10 mouse cellular contexts compared by ENCODE assay signal in the genomic region with DNA sequence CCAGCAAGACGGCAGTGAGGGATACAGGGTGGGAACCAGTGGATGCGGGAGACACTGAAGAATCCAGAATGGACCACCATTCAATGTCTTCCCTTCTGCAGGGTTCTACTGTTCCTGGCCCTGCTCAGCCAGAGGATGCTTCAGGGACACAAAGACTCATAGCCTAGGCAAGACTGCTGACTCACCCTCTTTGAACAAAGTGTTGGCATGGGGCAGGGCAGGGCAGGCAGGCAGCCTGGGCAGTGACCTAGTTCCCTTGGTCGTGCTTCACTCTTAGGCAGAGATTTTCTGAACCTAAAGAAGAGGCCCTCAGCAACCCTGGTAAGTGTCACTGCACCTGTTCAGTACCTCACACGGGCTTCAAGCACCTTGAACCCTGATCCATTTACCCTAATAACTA. TPM values are rescaled to one million over a fixed set of nuclear protein-coding genes. Genes with fewer than 3 reads are reported as not detected.
DNase-seq lines count a peak whose midpoint lies in the region; ATAC-seq and TF ChIP-seq lines count a peak whose summit lies in the region.
"Had no signal": no experiment of that assay in that cellular context is flagged by ENCODE, and none has a peak within 500 bp of the region (broad histone marks: within the 10 kb centered on the region; RNA-seq: fewer than 3 reads in every experiment).

No protein-coding gene starts in this region.

- no peak for DNase-seq in left cerebral cortex, adult 2 months (ENCODE audit: extremely low spot score in 1 of 2, low spot score in 2 of 2)
- no peak for DNase-seq in left cerebral cortex, postnatal 36 days (ENCODE audit: low spot score in 2 of 2)
- DNase-seq in testis, postnatal 14 days (ENCODE audit: low spot score), result no peak
- no peak for DNase-seq in spleen, postnatal 36 days (ENCODE audit: low spot score in 2 of 2)

- intact Hi-C loops in left cerebral cortex, adult 2 months (cut with DNase I), result no loop called here
- intact Hi-C loops in left cerebral cortex, postnatal 36 days (cut with DNase I), result no loop called here

- H3K27ac ChIP-seq in left cerebral cortex, adult 2 months, result peak overlapping the region; percentile 72
- H3K27ac ChIP-seq in bone marrow macrophage, adult 2 months (ENCODE audit: insufficient read depth, low read depth, low read length), result peak overlapping the region; percentile 67
- H3K27ac ChIP-seq: embryonic facial prominence, embryonic 13.5 days; lung, embryonic 15.5 days had no signal

- no peak for TF ChIP-seq CTCF in left cerebral cortex, adult 2 months (IDR thresholded peaks at IDR 0.05)
- no peak for TF ChIP-seq CTCF in bone marrow macrophage, adult 2 months (IDR thresholded peaks at IDR 0.05; ENCODE audit: low read depth, low read length)

- peaks cover 45% of the 10 kb centered on the region for H3K4me1 ChIP-seq in bone marrow macrophage, adult 2 months (ENCODE audit: control insufficient read depth, insufficient read depth, low read length)
- H3K4me1 ChIP-seq: embryonic facial prominence, embryonic 13.5 days had no signal

- peak; percentile 68 for ATAC-seq in erythroid progenitor cell, adult 5-6 weeks (replicated peaks; ENCODE audit: low FRiP score, poor library complexity, severe bottlenecking)
- ATAC-seq in megakaryocyte progenitor cell, adult 5-6 weeks (replicated peaks; ENCODE audit: poor library complexity), result 0 out of 2 replicates have a peak, but pooled peaks have one; percentile 23

- no peak overlapping the region for H3K4me3 ChIP-seq in left cerebral cortex, adult 2 months
- peak overlapping the region; percentile 19 for H3K4me3 ChIP-seq in bone marrow macrophage, adult 2 months (ENCODE audit: insufficient read depth, low read length)
- H3K4me3 ChIP-seq: embryonic facial prominence, embryonic 13.5 days; lung, embryonic 15.5 days had no signal

- no peak for TF ChIP-seq POLR2A in bone marrow macrophage, adult 2 months (IDR thresholded peaks at IDR 0.05; ENCODE audit: borderline replicate concordance, low read depth, low read length)

RNA-seq across cellular contexts. Expression of a gene that starts 7.7 kb away (rescaled TPM):
- 10 to 100 TPM; 46.4 to 47.2 TPM for total RNA-seq in left cerebral cortex, adult 2 months (2021)
- total RNA-seq in left cerebral cortex, postnatal 36 days (2021), result 10 to 100 TPM; 46.1 to 58.0 TPM
- polyA plus RNA-seq in bone marrow macrophage, adult 2 months (2012; ENCODE audit: insufficient read depth, insufficient read length, missing spikeins), result 30.0 and 32.8 TPM in 2 replicates
- 2.2 and 2.5 TPM in 2 replicates for total RNA-seq in erythroid progenitor cell, adult 5-6 weeks (2015; ENCODE audit: low replicate concordance)
- total RNA-seq in erythroid progenitor cell, adult 5-6 weeks (2017; ENCODE audit: low replicate concordance), result 0.98 and 3.2 TPM in 2 replicates
- 7.9 and 8.5 TPM in 2 replicates for total RNA-seq in megakaryocyte progenitor cell, adult 5-6 weeks (2015)
- total RNA-seq in megakaryocyte progenitor cell, adult 5-6 weeks (2017), result 10.4 and 12.0 TPM in 2 replicates

RNA-seq across cellular contexts. Expression of a gene that starts 31.2 kb away (rescaled TPM):
- 1 to 10 TPM; 1.7 TPM for total RNA-seq in left cerebral cortex, adult 2 months (2021)
- total RNA-seq in left cerebral cortex, postnatal 36 days (2021), result 1 to 10 TPM; 1.4 to 1.5 TPM
- 0.84 and 1.4 TPM in 2 replicates for polyA plus RNA-seq in bone marrow macrophage, adult 2 months (2012; ENCODE audit: insufficient read depth, insufficient read length, missing spikeins)
- total RNA-seq in erythroid progenitor cell, adult 5-6 weeks (2015; ENCODE audit: low replicate concordance), result not detected in 2 replicates
- total RNA-seq in erythroid progenitor cell, adult 5-6 weeks (2017; ENCODE audit: low replicate concordance), result 0.26 and 1.7 TPM in 2 replicates
- total RNA-seq in megakaryocyte progenitor cell, adult 5-6 weeks (2015), result 0.37 and 1.1 TPM in 2 replicates
- 0.12 and 0.54 TPM in 2 replicates for total RNA-seq in megakaryocyte progenitor cell, adult 5-6 weeks (2017)

RNA-seq across cellular contexts. Expression of a gene that starts 32.9 kb away (rescaled TPM):
- total RNA-seq in left cerebral cortex, adult 2 months (2021), result 100 to 1,000 TPM in 1 of 2 experiments, 10 to 100 TPM in 1; 96.5 to 118 TPM
- 100 to 1,000 TPM; 106 to 120 TPM for total RNA-seq in left cerebral cortex, postnatal 36 days (2021)
- 51.1 and 53.4 TPM in 2 replicates for polyA plus RNA-seq in bone marrow macrophage, adult 2 months (2012; ENCODE audit: insufficient read depth, insufficient read length, missing spikeins)
- 1,618 and 1,746 TPM in 2 replicates for total RNA-seq in erythroid progenitor cell, adult 5-6 weeks (2015; ENCODE audit: low replicate concordance)
- 1,554 and 1,638 TPM in 2 replicates for total RNA-seq in erythroid progenitor cell, adult 5-6 weeks (2017; ENCODE audit: low replicate concordance)
- 53.3 and 56.3 TPM in 2 replicates for total RNA-seq in megakaryocyte progenitor cell, adult 5-6 weeks (2015)
- total RNA-seq in megakaryocyte progenitor cell, adult 5-6 weeks (2017), result 41.6 and 41.8 TPM in 2 replicates

RNA-seq across cellular contexts. Expression of a gene that starts 32.9 kb away (rescaled TPM):
- total RNA-seq in left cerebral cortex, adult 2 months (2021), result under 1 TPM; 0.20 to 0.87 TPM
- under 1 TPM in 1 of 2 experiments, not detected in 1; 0.30 TPM for total RNA-seq in left cerebral cortex, postnatal 36 days (2021)
- not detected in 2 replicates for polyA plus RNA-seq in bone marrow macrophage, adult 2 months (2012; ENCODE audit: insufficient read depth, insufficient read length, missing spikeins)
- 13.7 and 13.8 TPM in 2 replicates for total RNA-seq in erythroid progenitor cell, adult 5-6 weeks (2015; ENCODE audit: low replicate concordance)
- 13.7 and 18.9 TPM in 2 replicates for total RNA-seq in erythroid progenitor cell, adult 5-6 weeks (2017; ENCODE audit: low replicate concordance)
- total RNA-seq in megakaryocyte progenitor cell, adult 5-6 weeks (2015), result not detected in 2 replicates
- not detected in 2 replicates for total RNA-seq in megakaryocyte progenitor cell, adult 5-6 weeks (2017)
- total RNA-seq: gastrocnemius, postnatal 4 days had no signal
- polyA plus RNA-seq: embryonic facial prominence, embryonic 13.5 days had no signal

RNA-seq across cellular contexts. Expression of a gene that starts 36.9 kb away (rescaled TPM):
- 10 to 100 TPM; 37.8 to 38.1 TPM for total RNA-seq in left cerebral cortex, adult 2 months (2021)
- 10 to 100 TPM; 33.3 to 36.4 TPM for total RNA-seq in left cerebral cortex, postnatal 36 days (2021)
- 16.1 and 17.0 TPM in 2 replicates for polyA plus RNA-seq in bone marrow macrophage, adult 2 months (2012; ENCODE audit: insufficient read depth, insufficient read length, missing spikeins)
- 10.1 and 17.3 TPM in 2 replicates for total RNA-seq in erythroid progenitor cell, adult 5-6 weeks (2015; ENCODE audit: low replicate concordance)
- total RNA-seq in erythroid progenitor cell, adult 5-6 weeks (2017; ENCODE audit: low replicate concordance), result 7.1 and 7.7 TPM in 2 replicates
- 34.3 and 39.1 TPM in 2 replicates for total RNA-seq in megakaryocyte progenitor cell, adult 5-6 weeks (2015)
- total RNA-seq in megakaryocyte progenitor cell, adult 5-6 weeks (2017), result 15.4 and 22.3 TPM in 2 replicates

Comparison
In these comparisons a context has a peak if more than half of its experiments do, and no peak if none do; other contexts are left out.
1. RNA of a gene that starts 32.9 kb away (total RNA-seq): 1,554 to 1,746 TPM in erythroid progenitor cell, adult 5-6 weeks; 106 to 120 TPM in left cerebral cortex, postnatal 36 days, 96.5 to 118 TPM in left cerebral cortex, adult 2 months and 41.6 to 56.3 TPM in megakaryocyte progenitor cell, adult 5-6 weeks; every median in the first group is over 10 times any median in the second.